Mouse (Mus musculus): ENCODE data around the gene Tmem44.

The Tmem44 gene

DNA sequence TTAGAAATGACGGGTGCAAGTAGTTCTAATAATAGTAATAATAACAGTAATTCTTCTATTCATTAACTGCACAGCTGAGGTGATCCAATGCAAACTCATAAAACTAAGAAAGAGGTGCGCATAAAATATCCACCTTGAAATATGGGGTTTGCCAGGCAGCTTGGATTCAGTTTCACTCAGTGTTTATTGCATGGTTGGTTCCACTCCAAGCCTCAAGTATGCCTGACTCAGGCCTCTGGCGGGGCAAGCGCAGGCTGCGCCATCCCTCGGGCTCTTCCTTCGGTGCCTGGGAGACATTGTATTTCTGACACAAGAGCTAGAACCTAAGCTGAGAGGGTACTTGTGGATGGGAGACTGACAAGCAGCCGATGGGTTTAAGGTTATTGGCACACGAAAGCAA, 32.0 kb downstream of the Tmem44 start:
- DNase-seq (ENCODE audit: low read depth, low spot score): peak; percentile 97

GRCm38 (mm10) chr16:30517666-30518283, 32.9 kb downstream of the Tmem44 start:
- peak; percentile 91 for DNase-seq (ENCODE audit: low read depth, low spot score)

DNA sequence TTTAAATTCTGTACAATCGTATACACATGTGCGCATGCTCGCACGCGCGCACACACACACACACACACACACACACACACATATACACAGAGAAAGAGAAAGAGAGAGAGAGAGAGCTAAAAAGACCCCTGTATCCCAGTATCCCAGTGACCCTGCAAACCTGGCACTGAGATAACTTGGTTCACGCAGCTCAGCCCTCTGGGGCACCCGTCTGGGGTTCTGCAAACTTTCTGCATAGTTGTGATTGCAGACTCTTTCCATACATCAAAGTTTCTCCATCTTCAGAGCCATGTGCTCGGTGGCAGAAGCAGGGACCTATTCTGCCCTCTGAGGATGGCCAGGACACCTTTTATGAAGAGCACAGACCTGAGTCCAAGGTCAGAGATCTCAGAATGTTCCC, 33.6 kb downstream of the Tmem44 start:
- DNase-seq (ENCODE audit: low read depth, low spot score): no peak

DNA sequence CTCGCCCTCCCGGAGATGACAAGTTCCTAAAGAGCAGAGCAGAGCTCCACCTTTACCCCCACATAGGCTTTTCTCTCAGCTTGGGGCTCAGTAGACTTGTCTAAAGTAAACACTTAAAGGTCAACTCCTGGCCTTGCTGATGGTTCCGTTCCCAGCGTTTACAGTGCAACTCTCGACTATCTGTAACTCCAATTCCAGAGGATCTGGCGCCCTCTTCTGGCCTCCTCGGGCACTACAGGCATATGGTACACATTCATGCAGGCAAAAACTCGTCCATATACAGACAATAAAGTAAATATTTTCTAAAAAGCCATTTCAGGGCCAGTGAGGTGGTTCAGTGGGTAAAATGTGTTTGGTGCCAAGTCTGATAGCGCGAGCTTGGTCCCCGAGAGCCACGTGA, 35.2 kb downstream of the Tmem44 start:
- no peak for DNase-seq (ENCODE audit: low read depth, low spot score)

- DNase-seq (ENCODE audit: low read depth, low spot score): peak; percentile 96
These were observed 37.3 kb downstream of the Tmem44 start for GRCm38 (mm10) chr16:30513050-30514024.

- peak; percentile 95 for DNase-seq (ENCODE audit: low read depth, low spot score)
These were observed 38.1 kb downstream of the Tmem44 start for GRCm38 (mm10) chr16:30512375-30513049.

DNA sequence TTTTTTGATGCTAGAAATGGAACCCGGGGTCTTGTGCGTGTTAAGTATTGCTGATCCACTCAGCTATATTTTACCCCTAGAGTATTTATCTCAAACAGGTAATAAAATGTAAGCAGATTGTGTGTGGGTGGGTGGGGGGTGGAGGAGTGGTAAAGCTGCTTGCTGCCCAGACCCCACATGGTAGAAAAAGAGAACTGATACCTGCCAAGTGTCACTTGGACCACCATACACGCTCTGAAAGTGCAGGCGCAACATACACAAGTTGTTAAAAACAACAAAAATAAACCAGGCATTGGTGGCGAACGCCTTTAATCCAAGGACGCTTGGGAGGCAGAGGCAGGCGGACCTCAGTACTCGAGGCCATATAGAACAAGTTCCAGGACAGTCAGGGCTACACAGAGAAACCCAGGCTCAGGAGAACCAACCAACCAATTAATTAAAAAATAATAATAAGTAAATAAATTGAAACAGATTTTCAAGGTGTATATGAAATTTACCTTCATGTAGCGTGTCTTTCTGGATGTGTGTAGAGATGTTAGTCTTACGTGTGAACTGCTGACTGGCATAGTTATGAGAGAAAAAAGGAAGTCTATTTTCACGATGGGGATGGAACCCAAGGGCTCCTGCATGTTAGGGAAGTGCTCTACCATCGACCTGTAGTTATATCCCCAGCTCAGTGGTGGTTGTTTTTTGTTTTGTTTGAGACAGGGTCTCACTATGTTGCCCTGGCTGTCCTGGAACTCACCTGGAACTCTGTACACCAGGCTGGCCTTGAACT, 38.9 kb downstream of the Tmem44 start:
- DNase-seq (ENCODE audit: low read depth, low spot score): no peak

GRCm38 (mm10) chr16:30510504-30511451, 39.9 kb downstream of the Tmem44 start:
- DNase-seq (ENCODE audit: low read depth, low spot score): peak; percentile 88

DNA sequence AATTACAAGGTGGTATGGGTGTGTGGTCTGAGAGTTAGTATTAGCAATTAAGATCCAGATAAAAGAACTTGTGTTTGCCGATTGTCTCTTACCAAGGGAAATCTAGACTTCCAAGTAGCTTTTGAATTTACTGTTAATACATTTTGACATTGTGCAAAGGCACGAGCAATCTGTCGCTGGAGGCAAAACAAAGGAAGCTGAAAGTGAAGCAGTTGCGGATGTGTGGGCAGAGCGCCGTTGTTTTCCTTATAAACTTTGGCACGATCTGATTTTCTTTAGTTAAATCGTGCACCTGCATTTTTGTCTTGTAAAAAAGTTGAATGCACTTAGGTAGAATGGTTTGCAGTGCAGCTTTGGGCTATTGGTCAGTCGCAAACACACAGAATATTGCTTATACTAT, 40.6 kb downstream of the Tmem44 start:
- no peak for DNase-seq (ENCODE audit: low read depth, low spot score)

DNA sequence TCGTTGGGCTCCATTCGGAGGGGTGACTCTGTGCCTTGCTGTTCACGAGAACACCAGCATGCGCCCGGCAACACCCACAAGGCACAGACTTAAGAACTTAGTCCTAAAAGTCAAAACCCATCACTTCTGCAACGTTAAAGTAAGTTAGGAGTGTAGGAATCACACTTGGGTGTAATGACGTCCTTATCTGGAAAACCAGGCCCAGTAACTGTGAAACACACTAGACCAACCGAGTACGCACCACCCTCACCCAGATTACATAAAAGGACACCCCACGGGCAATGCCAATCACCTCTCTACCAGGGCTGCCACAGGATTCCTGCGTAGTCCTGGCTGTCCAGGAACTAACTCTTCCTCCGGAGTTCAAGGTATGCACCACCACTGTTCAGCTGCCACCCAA, 41.3 kb downstream of the Tmem44 start:
- DNase-seq (ENCODE audit: low read depth, low spot score): no peak

- no peak for DNase-seq (ENCODE audit: low read depth, low spot score)
These were observed 41.9 kb downstream of the Tmem44 start for GRCm38 (mm10) chr16:30508738-30509137.

GRCm38 (mm10) chr16:30507120-30507519, 43.5 kb downstream of the Tmem44 start:
- no peak for DNase-seq (ENCODE audit: low read depth, low spot score)

- DNase-seq (ENCODE audit: low read depth, low spot score): peak; percentile 84
These were observed 45.2 kb downstream of the Tmem44 start for GRCm38 (mm10) chr16:30505311-30506031.

- DNase-seq (ENCODE audit: low read depth, low spot score): peak; percentile 52
These were observed 45.8 kb downstream of the Tmem44 start for GRCm38 (mm10) chr16:30504856-30505255.

GRCm38 (mm10) chr16:30503958-30504357, 46.7 kb downstream of the Tmem44 start:
- peak; percentile 85 for DNase-seq (ENCODE audit: low read depth, low spot score)

GRCm38 (mm10) chr16:30502221-30502891, 48.3 kb downstream of the Tmem44 start:
- no peak for DNase-seq (ENCODE audit: low read depth, low spot score)

GRCm38 (mm10) chr16:30501621-30502020, 49.0 kb downstream of the Tmem44 start:
- DNase-seq (ENCODE audit: low read depth, low spot score): no peak

DNA sequence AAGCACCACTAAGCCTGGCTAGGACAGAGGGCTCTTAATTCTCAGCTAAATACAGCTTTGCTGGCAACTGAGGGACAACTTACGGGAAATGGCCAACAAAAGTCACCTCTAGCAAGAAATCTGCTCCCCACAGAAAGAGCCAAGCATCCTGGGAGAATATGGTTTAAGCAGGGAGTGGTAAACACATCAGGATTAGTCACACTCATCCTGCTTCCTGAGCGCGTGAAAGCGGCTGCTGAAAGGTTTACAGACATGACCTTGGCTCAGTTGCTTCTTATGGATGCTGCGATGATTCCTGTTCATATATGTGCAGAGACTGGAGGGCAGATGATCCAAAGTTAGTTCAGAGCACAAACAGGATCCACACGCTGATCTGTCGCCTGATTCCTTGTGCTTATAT, 50.4 kb downstream of the Tmem44 start:
- peak; percentile 75 for DNase-seq (ENCODE audit: low read depth, low spot score)

All from 3T3-L1 (cell line).